Mouse (Mus musculus) lung, adult 18-20 months (tissue): ENCODE measurements around the gene Artn.

Source experiments
- DNase-seq, 2 experiments: peaks; one replicate each; pipeline ENCODE4 v3.0.0; 2022; ENCODE audit warnings: mixed read lengths in 2 of 2

The Artn gene

GRCm38 (mm10) chr4:117929391-117929881 is at the start of gene Artn:
Gene Artn, minus strand, starts transcription at chr4:117929763.
- peak; percentile 67 to 78 for DNase-seq

GRCm38 (mm10) chr4:117979181-117979580 is 49.6 kb upstream of the Artn start:
- no peak for DNase-seq

DNA sequence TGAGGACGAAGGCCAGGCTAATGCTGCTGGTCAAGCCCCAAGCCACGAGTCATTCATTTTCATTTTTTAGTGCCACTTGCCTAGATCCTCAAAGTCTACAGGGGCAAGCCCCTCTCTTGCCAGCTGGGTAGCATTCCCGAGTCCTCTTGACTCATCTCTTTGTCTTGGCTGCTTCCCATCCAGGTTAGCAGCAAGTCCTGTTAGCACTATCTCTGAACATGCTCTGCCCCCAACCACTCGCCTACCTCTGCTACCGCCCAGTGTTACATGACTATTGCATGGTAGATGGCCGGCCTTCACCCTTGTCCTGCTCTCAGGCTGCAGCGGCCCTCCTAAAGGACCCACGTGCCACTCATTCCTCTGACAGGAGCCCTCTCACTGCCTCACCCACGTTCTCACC is 48.7 kb upstream of the Artn start:
- DNase-seq, result no peak

GRCm38 (mm10) chr4:117977841-117978240 is 48.3 kb upstream of the Artn start:
- DNase-seq, result no peak

GRCm38 (mm10) chr4:117977371-117977770 is 47.8 kb upstream of the Artn start:
- DNase-seq, result no peak

DNA sequence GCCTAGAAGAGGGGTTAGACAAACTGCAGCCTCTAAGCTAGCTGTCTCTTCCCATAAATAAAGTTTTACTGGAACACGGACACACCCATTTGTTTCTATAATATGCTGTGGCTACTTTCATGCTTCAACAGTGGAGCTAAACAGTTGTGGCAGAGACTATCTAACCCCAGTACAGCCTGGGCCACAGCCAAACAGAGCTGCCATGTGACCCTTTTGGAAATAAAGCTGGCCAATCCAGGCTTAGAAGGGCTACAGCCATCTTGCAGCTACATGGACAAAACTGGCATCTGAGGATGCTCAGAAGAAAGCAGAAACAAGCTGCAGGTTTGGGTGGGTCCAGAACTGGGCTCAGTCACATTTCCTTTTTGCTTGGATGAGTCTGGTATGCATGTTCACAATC is 46.3 kb upstream of the Artn start:
- no peak for DNase-seq

- DNase-seq, result peak in 1 of 2 experiments; percentile 35
Measured at GRCm38 (mm10) chr4:117974719-117975118, 45.2 kb upstream of the Artn start.

GRCm38 (mm10) chr4:117972999-117973398 is 43.4 kb upstream of the Artn start:
- no peak for DNase-seq

DNA sequence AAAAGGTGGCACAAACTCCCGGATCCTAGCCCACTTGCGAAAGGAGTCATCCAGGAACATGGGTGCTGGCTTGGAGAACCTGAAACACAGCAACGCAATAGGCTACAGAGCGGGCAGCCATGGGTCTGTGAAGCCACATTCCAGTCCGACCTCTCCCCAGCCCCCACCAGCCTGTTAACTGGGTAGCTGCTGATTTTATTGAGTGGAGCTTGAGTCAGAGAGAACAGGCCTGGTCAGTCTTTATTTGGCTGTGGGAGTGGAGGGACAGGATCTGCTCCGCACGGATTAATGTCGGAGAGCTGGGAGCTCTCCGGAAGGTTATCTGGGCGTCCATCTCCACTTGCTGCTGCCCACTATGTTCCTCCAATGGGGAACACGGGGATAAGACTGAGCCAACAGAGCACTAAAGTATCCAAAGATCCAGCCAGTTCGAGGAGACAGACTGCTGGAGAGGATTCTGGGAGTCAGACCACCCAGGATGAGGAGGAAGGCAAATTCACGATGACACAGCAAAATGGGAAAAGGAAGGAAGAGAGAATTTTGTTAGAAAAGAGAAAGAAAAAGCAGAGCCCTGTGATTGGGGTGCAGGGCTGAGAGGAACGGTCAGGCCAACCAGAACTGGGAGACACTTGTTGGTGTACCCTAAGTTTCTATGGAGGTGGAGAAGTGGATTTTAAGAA is 34.9 kb upstream of the Artn start:
- no peak for DNase-seq

DNA sequence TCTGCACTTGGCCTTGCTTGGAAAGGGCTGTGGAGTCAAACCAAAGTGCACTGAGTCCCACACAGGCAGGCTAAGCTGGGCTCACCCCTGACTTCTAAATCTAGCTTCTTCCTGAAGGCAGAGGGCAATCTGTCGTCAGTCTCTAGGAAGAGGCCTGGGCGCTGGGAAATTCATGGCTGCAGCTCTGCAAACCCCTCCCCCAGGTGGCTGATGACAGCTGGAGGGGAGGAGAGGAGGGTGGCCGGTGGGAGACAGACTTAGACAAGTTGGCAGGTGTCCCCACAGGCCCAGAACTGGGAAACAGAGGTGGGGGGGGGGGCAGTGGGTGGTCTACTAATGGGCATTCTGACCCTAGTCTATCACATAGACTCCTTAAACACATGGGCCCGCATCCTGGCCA is 27.9 kb upstream of the Artn start:
- DNase-seq, result no peak

- DNase-seq, result no peak
Measured at GRCm38 (mm10) chr4:117947493-117947892, 17.9 kb upstream of the Artn start.

- no peak for DNase-seq
Measured at GRCm38 (mm10) chr4:117946639-117947305, 17.2 kb upstream of the Artn start.

GRCm38 (mm10) chr4:117943317-117943716 is 13.8 kb upstream of the Artn start:
- DNase-seq, result no peak

DNA sequence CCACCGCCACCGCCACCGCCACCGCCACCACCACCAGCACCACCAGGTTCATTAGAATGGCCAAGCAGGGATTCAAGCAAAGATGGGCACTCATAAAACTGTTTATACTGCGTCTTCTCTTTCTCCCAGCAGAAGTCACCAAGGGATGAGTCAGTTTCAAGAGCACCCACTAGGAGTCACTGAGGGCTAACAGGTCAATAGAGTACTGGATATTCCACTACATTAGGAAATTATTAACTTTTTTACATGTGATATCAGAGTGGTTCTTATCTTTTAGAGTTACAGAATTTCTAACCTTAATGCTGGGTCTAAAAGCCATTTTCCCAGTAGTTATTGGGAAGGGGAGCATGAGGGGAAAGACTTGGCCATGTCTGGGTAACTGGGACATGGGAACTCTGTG is 7.4 kb upstream of the Artn start:
- DNase-seq, result no peak

DNA sequence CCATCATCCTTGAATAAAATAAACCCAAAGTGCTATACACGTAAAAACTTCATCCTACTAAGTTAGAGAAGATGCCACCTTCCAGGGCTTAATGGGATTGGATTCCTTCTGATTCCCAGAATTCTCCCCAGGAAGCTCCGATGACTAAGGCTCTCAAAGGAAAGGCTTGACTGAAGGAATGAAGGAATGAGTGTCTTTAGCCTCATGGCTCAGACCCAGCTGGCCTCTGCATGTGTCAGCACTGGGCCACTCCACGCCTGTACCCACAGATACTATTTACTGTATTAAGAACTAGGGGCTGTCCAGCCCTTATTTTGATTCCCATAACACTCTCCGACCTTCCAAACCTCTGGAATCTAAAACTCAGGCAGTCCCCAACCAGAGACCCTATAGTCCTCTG is 4.5 kb upstream of the Artn start:
- DNase-seq, result no peak

GRCm38 (mm10) chr4:117933248-117933647 is 3.7 kb upstream of the Artn start:
- peak; percentile 45 to 73 for DNase-seq

- DNase-seq, result peak; percentile 61 to 70
Measured at GRCm38 (mm10) chr4:117928699-117929241, 793 bp downstream of the Artn start.

DNA sequence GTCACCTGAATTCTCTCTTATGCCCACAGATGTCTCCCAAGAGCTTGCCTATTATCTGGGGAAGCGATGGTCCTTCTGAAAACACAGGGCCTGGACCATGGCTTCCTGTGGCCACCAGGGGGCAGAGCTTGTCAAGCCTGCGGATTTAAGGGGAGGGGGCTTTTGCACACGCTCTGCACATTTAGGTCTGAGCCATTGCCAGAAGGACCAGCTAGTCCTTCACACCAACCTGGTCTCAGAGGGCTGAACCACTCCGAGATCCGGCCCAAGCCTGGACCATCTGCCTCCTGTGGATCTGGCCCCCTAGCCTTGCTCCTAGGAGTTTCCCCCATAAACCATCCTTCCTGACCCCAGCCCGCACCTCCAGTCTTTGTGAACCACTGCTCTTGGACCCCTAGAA is 1.3 kb downstream of the Artn start:
- DNase-seq, result no peak

GRCm38 (mm10) chr4:117926545-117927482 is 2.7 kb downstream of the Artn start:
- peak in 1 of 2 experiments; percentile 24 for DNase-seq

GRCm38 (mm10) chr4:117924916-117925315 is 4.6 kb downstream of the Artn start:
- DNase-seq, result no peak

DNA sequence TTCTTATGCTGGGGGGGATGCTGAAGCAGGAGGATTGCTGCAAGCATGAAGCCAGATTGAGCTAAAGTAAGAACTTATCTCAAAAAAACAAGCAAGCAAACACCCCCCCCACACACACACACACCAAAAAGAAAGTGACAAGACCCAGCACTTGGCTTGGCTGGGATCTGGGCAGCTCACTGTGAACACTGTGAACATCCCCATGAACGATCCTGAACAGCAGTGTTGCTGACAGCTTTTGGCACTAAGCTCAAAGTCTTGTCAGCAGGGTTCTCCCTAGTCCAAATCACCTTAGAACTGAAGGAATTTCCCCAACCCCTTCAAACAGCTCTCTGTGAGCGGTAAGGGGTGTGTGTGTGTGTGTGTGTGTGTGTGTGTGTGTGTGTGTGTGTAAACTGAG is 6.1 kb downstream of the Artn start:
- no peak for DNase-seq

DNA sequence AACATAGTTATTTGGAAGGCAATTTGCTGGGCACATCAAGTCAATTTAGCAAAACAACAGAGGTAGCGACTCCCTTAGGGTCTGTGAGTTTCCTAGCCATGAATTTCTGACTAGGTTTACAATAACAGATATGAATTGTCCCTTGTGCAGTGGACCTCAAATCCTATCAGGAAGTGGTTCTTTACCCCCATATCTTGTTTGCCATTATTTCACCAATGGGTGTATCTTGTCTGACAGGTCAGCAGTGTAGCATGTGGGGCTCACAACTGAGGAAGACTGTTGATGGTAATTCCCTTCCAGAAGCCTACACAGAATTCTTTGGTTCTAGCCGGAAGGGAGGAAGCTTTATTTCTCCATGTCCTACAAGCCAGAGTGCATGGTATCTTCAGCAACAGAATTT is 8.2 kb downstream of the Artn start:
- no peak for DNase-seq

GRCm38 (mm10) chr4:117918762-117919161 is 10.8 kb downstream of the Artn start:
- no peak for DNase-seq
